Mouse (Mus musculus) lung, embryonic 15.5 days (tissue): ENCODE measurements around the gene Colca2. TPM values are rescaled to one million over a fixed set of nuclear protein-coding genes. Genes with fewer than 3 reads are reported as not detected.

Source experiments
- ATAC-seq: fragments of 200-750 bp; cut with Nextera tagmentation; 2 replicates; pipeline ENCODE4 v1.8.0; 2017; ENCODE audit warnings: moderate number of reproducible peaks, borderline replicate concordance; ENCODE audit not compliant: low FRiP score, low TSS enrichment; ENCODE audit errors: extremely low read depth
- H3K27ac ChIP-seq: fragments of 300-500 bp; sonication (generic); 2 replicates; pipeline ENCODE4 v1.5.1; 2015; ENCODE audit warnings: moderate library complexity, mild to moderate bottlenecking, inconsistent platforms
- H3K27me3 ChIP-seq: fragments of 300-500 bp; sonication (generic); 2 replicates; pipeline ENCODE4 v1.6.1; 2015; ENCODE audit warnings: inconsistent platforms
- H3K36me3 ChIP-seq: fragments of 300-500 bp; sonication (generic); 2 replicates; pipeline ENCODE4 v1.6.1; 2015; ENCODE audit warnings: inconsistent platforms
- H3K4me1 ChIP-seq: fragments of 300-500 bp; sonication (generic); 2 replicates; pipeline ENCODE4 v1.6.1; 2015; ENCODE audit warnings: inconsistent platforms
- H3K4me2 ChIP-seq: fragments of 300-500 bp; sonication (generic); 2 replicates; pipeline ENCODE4 v1.6.1; 2015; ENCODE audit warnings: inconsistent platforms, mild to moderate bottlenecking, moderate library complexity
- H3K4me3 ChIP-seq: fragments of 300-500 bp; sonication (generic); 2 replicates; pipeline ENCODE4 v1.5.1; 2015; ENCODE audit warnings: mild to moderate bottlenecking, inconsistent platforms
- H3K9ac ChIP-seq: fragments of 300-500 bp; sonication (generic); 2 replicates; pipeline ENCODE4 v1.6.1; 2015; ENCODE audit warnings: inconsistent platforms
- H3K9me3 ChIP-seq: fragments of 300-500 bp; sonication (generic); 2 replicates; pipeline ENCODE4 v1.6.1; 2016; ENCODE audit warnings: inconsistent platforms
- WGBS: fragments of 180-500 bp; shearing (Covaris S2); methylation state at CpG from one replicate; pipeline ENCODE4 v1.1.7; 2015; 5-methylcytosine and 5-hydroxymethylcytosine counted together
- polyA plus RNA-seq: library from polyadenylated mRNA; unstranded; fragments of >200 nt; fragmentation: Nextera tagmentation; extraction: Ambion mirVana; gene quantifications from 2 replicates; pipeline ENCODE4 v1.2.1, GENCODE M21; 2015

The Colca2 gene
- polyA plus RNA-seq, 1 experiment from 2014 or later, result 7.9 TPM

DNA sequence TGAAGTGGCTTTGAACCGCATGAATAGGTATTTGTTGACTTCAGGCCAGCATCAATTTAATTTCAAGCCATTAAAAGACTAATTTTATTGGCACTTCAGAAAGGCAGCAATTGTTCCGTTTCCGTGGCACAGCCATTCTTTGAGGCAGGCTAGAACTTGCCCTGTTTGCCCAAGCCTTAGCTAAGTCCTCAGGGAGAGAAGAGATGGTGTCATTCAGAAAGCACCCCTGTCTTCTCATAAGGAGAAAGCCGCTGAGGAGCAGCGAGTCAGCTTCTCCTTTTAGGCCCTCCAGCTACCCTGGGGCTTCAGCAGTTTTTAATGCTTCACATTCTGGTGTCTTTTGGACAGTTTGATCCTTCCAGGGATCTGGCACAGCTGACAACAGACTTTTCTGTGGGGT is 9.5 kb downstream of the Colca2 start:
- H3K9me3 ChIP-seq, result no peaks in the 10 kb centered on the region
- H3K9ac ChIP-seq, result no peak overlapping the region
- H3K4me2 ChIP-seq, result no peak overlapping the region
- H3K4me3 ChIP-seq, result no peak overlapping the region
- WGBS, result 71% methylated on average over 5 of the region's 5 CpGs
- H3K27ac ChIP-seq, result no peak overlapping the region
- H3K36me3 ChIP-seq, result no peaks in the 10 kb centered on the region
- H3K4me1 ChIP-seq, result peaks cover 16% of the 10 kb centered on the region
- H3K27me3 ChIP-seq, result no peaks in the 10 kb centered on the region
- no peak for ATAC-seq

GRCm38 (mm10) chr9:51258426-51258825 is 19.9 kb downstream of the Colca2 start:
- Histone ChIP-seq H3K9me3 (no peaks in the 10 kb centered on the region), H3K27me3 (no peaks in the 10 kb centered on the region), H3K9ac (no peak overlapping the region), H3K4me2 (no peak overlapping the region), H3K4me3 (no peak overlapping the region), H3K4me1 (no peaks in the 10 kb centered on the region), H3K36me3 (no peaks in the 10 kb centered on the region), H3K27ac (no peak overlapping the region)
- no peak for ATAC-seq
- WGBS, result 82% methylated on average over 5 of the region's 5 CpGs

DNA sequence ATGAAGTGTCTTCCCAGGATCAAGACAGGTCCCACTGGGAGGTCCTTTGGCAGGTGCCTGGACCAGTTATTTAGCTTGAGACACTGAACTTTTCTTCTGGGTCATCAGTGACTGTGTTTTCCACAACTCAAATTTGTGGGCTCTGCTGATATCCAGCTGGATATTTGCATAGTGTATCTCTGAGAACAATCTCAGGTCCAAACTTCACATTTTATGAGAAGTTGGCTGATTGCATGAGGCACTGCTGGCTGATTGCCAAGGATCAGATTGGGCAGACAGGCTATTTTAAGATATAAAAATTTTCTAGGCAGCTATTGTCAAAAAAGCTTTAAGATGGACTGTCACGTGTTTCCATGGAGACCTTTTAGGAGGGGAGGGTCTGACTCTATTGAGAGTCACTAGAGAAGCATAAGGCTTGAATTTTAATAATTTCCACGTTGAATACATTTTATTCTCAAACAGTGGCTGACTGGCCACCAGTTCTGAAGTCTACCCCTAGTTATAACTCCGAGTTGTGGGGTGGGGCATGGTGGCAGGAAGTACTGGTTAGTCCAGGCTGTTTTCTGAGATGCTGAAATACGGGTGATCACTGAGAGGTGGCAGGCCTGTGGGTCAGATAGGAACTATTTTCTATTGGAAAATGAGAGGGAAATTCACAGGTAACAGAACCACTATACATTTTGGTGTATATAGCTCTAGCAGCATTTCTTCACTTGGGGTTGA is 21.4 kb downstream of the Colca2 start:
- Histone ChIP-seq H3K27me3 (no peaks in the 10 kb centered on the region), H3K4me2 (no peak overlapping the region), H3K27ac (no peak overlapping the region), H3K9ac (no peak overlapping the region), H3K4me3 (no peak overlapping the region), H3K36me3 (no peaks in the 10 kb centered on the region), H3K4me1 (no peaks in the 10 kb centered on the region), H3K9me3 (no peaks in the 10 kb centered on the region)
- ATAC-seq, result no peak
- 52% methylated on average over 4 of the region's 4 CpGs for WGBS

DNA sequence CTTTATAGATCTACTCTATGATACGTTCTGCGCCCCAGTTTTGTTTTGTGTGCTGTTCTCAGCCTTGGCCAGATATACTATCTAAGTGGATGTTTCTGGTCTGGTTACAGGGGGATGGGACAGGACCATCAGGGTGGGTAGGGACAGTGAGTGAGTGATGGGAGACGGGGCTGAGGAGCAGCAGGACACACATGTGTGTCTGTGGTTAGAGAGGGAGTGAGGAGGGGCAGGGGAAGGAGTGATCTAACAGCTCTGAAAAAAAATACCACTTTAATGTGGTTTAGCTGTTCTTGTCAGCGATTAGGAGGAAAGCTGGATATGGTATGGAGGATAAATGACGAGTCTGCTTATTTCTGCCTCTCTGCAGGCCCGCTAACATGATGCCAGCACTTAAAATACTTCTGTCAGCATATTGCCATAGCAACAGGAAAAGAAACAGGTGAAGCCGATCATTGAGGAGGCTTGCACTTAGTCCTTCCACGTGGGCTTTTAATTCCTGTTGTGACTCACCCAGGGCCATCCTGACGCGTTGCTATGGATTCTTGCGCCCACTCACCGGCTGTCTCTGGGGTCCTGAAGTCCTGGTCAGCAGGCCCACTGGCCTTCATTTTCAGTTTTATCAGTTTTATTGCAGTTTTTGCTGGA is 39.5 kb downstream of the Colca2 start:
- H3K4me3 ChIP-seq, result no peak overlapping the region
- no peaks in the 10 kb centered on the region for H3K27me3 ChIP-seq
- no peak overlapping the region for H3K4me2 ChIP-seq
- no peaks in the 10 kb centered on the region for H3K4me1 ChIP-seq
- H3K9me3 ChIP-seq, result no peaks in the 10 kb centered on the region
- H3K9ac ChIP-seq, result no peak overlapping the region
- no peak for ATAC-seq
- WGBS, result 44% methylated on average over 12 of the region's 12 CpGs
- no peak overlapping the region for H3K27ac ChIP-seq
- no peaks in the 10 kb centered on the region for H3K36me3 ChIP-seq

- Histone ChIP-seq H3K9me3 (no peaks in the 10 kb centered on the region), H3K27me3 (no peaks in the 10 kb centered on the region), H3K4me3 (no peak overlapping the region), H3K27ac (no peak overlapping the region), H3K36me3 (no peaks in the 10 kb centered on the region), H3K9ac (no peak overlapping the region), H3K4me1 (no peaks in the 10 kb centered on the region), H3K4me2 (no peak overlapping the region)
- WGBS, result 91% methylated on average over 8 of the region's 8 CpGs
- no peak for ATAC-seq
These were observed 46.2 kb downstream of the Colca2 start for GRCm38 (mm10) chr9:51232163-51232562.

DNA sequence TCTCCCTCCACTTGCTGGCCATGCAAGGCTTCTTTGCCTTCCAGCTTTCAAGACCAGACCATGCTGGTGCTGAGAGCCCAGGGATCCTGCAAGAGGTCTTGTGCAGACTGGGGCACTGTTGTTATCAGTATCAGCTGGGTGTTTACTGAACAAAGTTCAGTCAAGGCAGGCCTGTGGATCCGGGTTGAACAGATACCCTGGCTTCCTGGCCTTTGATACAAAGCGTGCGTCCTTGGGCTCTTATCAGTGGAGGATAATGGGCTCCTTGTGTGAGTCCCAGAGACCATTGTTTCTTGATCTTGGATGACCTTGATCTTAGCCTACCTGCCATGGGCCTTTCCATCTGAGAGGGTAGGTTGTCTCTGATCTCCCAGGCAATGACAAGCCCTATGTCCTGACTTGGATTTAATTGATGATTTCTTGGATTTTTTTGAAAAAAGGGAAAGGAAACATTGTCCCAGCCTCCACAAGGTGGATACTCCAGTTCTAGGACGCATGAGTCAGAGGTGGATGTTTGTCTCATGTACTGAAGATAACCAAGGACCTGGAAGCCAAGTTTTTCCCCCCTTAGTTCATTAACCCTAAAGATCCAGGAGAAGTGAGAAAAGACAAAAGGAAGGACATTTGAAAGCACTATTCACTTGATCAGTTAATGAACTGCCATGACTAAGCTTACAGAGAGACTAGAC is 47.5 kb downstream of the Colca2 start:
- H3K36me3 ChIP-seq, result no peaks in the 10 kb centered on the region
- H3K9me3 ChIP-seq, result no peaks in the 10 kb centered on the region
- no peak overlapping the region for H3K4me3 ChIP-seq
- 40% methylated on average over 4 of the region's 4 CpGs for WGBS
- ATAC-seq, result no peak
- no peaks in the 10 kb centered on the region for H3K27me3 ChIP-seq
- no peak overlapping the region for H3K4me2 ChIP-seq
- H3K9ac ChIP-seq, result no peak overlapping the region
- no peak overlapping the region for H3K27ac ChIP-seq
- no peaks in the 10 kb centered on the region for H3K4me1 ChIP-seq

- no peak for ATAC-seq
- Histone ChIP-seq H3K36me3 (no peaks in the 10 kb centered on the region), H3K4me3 (no peak overlapping the region), H3K27me3 (no peaks in the 10 kb centered on the region), H3K9ac (no peak overlapping the region), H3K9me3 (no peaks in the 10 kb centered on the region), H3K4me1 (no peaks in the 10 kb centered on the region), H3K27ac (no peak overlapping the region), H3K4me2 (no peak overlapping the region)
- 87% methylated on average over 5 of the region's 5 CpGs for WGBS
These were observed 52.7 kb downstream of the Colca2 start for GRCm38 (mm10) chr9:51225636-51226166.

Other genes with a start within 250 kb of the Colca2 start
- not detected in 2 replicates for gene Btg4, start 217.7 kb downstream of the Colca2 start, polyA plus RNA-seq
- 5.8 and 9.9 TPM in 2 replicates for gene Layn, start 201.5 kb downstream of the Colca2 start, polyA plus RNA-seq
- 2.2 and 2.5 TPM in 2 replicates for gene 4833427G06Rik, start 176.5 kb downstream of the Colca2 start, polyA plus RNA-seq
- 0.03 and 0.09 TPM in 2 replicates for gene Gm32742, start 113.1 kb downstream of the Colca2 start, polyA plus RNA-seq
- gene Pou2af1, start 64.9 kb downstream of the Colca2 start, polyA plus RNA-seq, result 0.14 and 0.30 TPM in 2 replicates
- gene 1810046K07Rik, start 50.3 kb upstream of the Colca2 start, polyA plus RNA-seq, result 0.15 and 0.20 TPM in 2 replicates